Mouse (Mus musculus) adrenal gland, adult 8-10 months (tissue): ENCODE data around the gene Slc8b1. TPM values are rescaled to one million over a fixed set of nuclear protein-coding genes. Genes with fewer than 3 reads are reported as not detected.

Experiments used
- DNase-seq: peaks from one replicate; pipeline ENCODE4 v3.0.0; 2022
- total RNA-seq, 4 experiments: library from RNA; stranded (reverse); gene quantifications; 2 replicates each; pipeline ENCODE4 v1.2.4; 2022

Gene Slc8b1
- total RNA-seq, 4 experiments from 2014 or later: 29.5 to 36.7 (median 34.1) TPM

- DNase-seq: no peak
These were observed 58.0 kb downstream of the Slc8b1 start for GRCm38 (mm10) chr5:120568964-120569363.

- DNase-seq: no peak
These were observed 58.8 kb downstream of the Slc8b1 start for GRCm38 (mm10) chr5:120569791-120570190.

- no peak for DNase-seq
These were observed 59.4 kb downstream of the Slc8b1 start for GRCm38 (mm10) chr5:120570289-120570897.

GRCm38 (mm10) chr5:120571056-120571740 lies 60.2 kb downstream of the Slc8b1 start:
- DNase-seq: no peak

- no peak for DNase-seq
These were observed 63.6 kb downstream of the Slc8b1 start for GRCm38 (mm10) chr5:120574469-120575063.

DNA sequence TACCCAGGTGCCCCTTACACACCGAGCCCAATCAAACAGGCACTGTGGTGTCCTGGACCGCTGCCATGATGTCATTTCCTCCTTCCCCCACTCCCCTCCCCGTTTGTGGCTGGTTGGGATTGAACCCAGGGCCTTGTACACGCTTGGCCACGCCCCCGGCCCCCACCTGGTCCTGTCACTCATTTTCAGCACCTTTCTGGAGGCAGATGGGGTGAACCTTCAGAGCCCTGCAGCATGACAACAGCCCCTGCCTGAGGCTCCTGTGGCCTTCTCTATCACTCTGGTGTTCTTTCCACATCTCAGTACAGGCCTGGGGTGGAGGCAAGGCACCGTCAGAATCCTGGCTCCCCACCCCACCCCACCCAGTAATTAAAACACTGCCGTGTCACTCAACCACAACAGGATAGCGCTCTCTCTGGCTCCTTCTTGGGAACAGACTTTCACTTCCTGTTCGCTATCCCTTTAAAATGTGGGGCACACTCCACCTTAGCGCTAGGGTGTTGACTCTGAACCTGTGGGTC lies 65.9 kb downstream of the Slc8b1 start:
- no peak for DNase-seq

- DNase-seq: no peak
These were observed 67.0 kb downstream of the Slc8b1 start for GRCm38 (mm10) chr5:120577935-120578441.

- no peak for DNase-seq
These were observed 67.6 kb downstream of the Slc8b1 start for GRCm38 (mm10) chr5:120578504-120579081.

DNA sequence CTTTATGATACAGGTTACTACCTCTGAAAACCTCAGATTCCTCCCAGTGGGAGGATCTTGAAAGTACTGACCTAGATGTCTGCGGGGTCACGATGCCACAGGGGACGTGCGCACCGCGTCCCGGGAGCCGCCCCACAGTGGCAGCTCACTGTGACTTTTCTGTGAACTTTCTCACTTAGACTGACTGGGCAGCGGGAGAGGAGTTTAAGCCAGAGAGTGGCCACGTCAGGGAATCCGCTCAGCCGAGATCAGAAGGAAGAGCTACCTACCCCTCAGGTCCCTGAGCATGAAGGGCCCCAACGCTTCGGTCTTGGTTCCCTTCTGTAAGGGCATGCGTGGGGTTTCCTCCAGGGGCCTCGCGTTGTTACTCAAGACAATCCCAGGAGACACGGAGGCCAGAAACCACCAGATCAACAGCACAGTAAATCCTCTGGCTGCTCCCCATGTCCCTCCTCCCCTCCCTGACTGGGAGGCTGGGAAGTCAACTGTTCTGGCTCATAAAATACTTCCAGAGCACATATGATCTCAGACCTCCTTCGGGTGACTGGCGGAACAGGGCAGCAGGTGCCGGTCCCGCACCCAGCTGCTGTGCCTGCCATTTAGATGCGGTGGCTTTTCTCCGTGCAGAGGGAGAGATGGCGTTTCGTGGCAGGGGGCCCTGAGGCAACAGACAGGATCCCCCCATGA lies 68.4 kb downstream of the Slc8b1 start:
- DNase-seq: no peak

DNA sequence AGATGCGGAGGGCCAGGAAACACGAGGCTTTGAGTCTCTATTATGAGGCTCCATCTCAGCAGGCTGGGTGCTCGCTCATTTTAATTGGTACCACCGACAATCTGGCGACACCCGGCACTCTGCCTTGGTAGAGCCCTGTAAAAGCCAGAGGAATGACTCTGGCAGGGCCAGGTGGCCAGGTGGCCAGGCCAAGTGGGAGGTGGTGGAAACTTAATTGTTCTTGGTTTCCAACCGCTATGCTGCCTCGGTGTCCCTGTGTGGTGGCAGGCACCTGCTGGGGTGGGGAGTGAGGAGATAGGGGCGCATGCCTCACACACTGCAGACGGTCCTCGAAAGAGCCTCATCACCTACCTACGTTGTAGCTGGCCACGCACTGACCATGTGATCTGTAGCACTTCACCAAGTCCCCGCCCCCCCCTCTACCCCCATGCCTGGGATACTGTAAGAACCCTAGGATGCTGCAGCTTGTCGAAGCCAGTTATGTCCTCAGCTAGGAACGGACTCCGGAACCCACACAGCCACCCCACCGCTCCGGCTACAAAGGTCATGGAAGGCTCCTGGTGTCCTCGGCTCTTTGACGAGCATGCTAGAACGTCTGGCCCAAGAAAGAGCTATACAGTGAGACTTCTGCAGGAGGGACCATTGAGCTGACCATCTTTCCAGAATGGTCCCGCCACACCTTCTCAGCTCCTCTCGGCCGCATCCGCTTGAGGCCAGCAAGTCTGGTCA lies 69.1 kb downstream of the Slc8b1 start:
- DNase-seq: no peak

DNA sequence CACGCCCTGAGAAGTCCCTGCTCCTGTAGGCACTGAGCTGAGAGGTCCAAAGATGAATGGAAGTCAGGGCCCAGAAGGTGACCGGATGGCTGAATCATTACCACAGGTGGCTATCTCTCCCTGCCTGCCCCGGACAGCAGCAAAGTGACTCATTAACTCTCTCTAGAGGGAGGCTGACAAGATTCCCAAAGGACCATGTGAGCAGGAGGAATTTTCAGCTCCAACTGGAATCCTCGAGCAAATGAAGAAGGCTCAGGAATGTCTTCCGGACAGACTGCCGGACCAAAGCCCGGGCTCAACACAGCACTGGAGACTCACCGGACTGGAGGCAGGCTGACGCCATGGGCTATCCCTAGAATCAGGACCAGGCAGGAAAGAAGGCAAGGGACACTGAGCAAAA lies 71.0 kb downstream of the Slc8b1 start:
- no peak for DNase-seq

DNA sequence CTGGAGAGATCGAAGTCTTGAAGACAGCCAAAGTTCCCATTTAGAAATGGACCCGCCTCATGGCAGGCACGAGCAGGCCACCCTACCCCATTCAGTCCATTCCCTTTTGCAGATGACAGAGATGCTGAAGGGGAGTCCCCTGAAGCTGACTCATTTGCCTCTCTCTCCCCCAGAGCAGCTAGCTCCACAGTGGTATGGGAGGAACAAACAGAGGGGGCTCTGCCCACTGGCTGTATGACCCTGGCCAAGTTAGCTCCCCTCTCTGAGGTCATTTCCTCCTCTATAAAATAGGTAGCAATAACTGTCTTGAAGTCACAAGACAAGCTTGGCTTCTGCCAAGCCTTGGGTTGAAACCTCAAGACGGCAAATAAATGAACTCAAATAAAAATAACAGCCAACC lies 72.5 kb downstream of the Slc8b1 start:
- DNase-seq: no peak

Other genes with a start within 250 kb of the Slc8b1 start
- not detected for gene Lhx5, start 79.5 kb upstream of the Slc8b1 start, total RNA-seq
- gene Sdsl, start 38.4 kb upstream of the Slc8b1 start, total RNA-seq: 100 to 1,000 TPM in 3 of 4 experiments, 10 to 100 TPM in 1; 96.5 to 107 (median 105) TPM
- under 1 TPM in 1 of 4 experiments, not detected in 3; 0.35 TPM for gene Sds, start 34.6 kb upstream of the Slc8b1 start, total RNA-seq
- gene Plbd2, start 7.5 kb upstream of the Slc8b1 start, total RNA-seq: 100 to 1,000 TPM in 2 of 4 experiments, 10 to 100 TPM in 2; 97.4 to 106 (median 100) TPM
- gene Tpcn1, start 77.5 kb downstream of the Slc8b1 start, total RNA-seq: 10 to 100 TPM; 33.9 to 44.5 (median 40.0) TPM
- 1 to 10 TPM in 2 of 4 experiments, under 1 TPM in 2; 0.42 to 1.8 (median 1.1) TPM for gene Iqcd, start 77.8 kb downstream of the Slc8b1 start, total RNA-seq
- 10 to 100 TPM; 17.0 to 30.2 (median 22.3) TPM for gene Rita1, start 101.4 kb downstream of the Slc8b1 start, total RNA-seq
- gene Ddx54, start 101.6 kb downstream of the Slc8b1 start, total RNA-seq: 10 to 100 TPM; 44.1 to 57.3 (median 56.5) TPM
- gene Cfap73, start 123.1 kb downstream of the Slc8b1 start, total RNA-seq: under 1 TPM in 3 of 4 experiments, not detected in 1; 0.32 to 0.63 (median 0.46) TPM
- 10 to 100 TPM in 3 of 4 experiments, 1 to 10 TPM in 1; 7.0 to 15.2 (median 12.2) TPM for gene Rasal1, start 137.6 kb downstream of the Slc8b1 start, total RNA-seq
- 10 to 100 TPM; 16.6 to 17.8 (median 17.3) TPM for gene Dtx1, start 200.8 kb downstream of the Slc8b1 start, total RNA-seq
- under 1 TPM; 0.63 to 0.89 (median 0.66) TPM for gene Oas2, start 238.7 kb downstream of the Slc8b1 start, total RNA-seq